Mouse (Mus musculus) CH12.LX (cell line): ENCODE results near the gene Bcr. TPM values are rescaled to one million over a fixed set of nuclear protein-coding genes. Genes with fewer than 3 reads are reported as not detected.

ENCODE experiments used
- DNase-seq: peaks from one replicate; pipeline ENCODE4 v3.0.0-alpha.2; 2013; ENCODE audit errors: extremely low read depth
- H3K27ac ChIP-seq: 2 replicates; pipeline ENCODE4 v1.5.1; 2012; ENCODE audit warnings: low read depth, mild to moderate bottlenecking, control low read depth, moderate library complexity; ENCODE audit not compliant: insufficient read depth
- H3K27me3 ChIP-seq: replicated peaks from 2 replicates; pipeline ENCODE3; 2012; ENCODE audit warnings: inconsistent platforms
- H3K36me3 ChIP-seq, 2 experiments: replicated peaks in 1 of 2; 2 replicates each; pipeline versions ENCODE3 to v1.6.1; 2012; ENCODE audit warnings: inconsistent platforms in 1 of 2, low read length in 1 of 2, mild to moderate bottlenecking in 1 of 2, mixed read lengths in 1 of 2, moderate library complexity in 1 of 2; ENCODE audit not compliant: control insufficient read depth in 1 of 2, insufficient read depth in 1 of 2
- H3K4me1 ChIP-seq, 2 experiments: 2 replicates each; pipeline ENCODE4 v1.6.1; 2012; ENCODE audit warnings: inconsistent platforms in 1 of 2, moderate library complexity in 1 of 2; ENCODE audit not compliant: insufficient read depth in 2 of 2, control insufficient read depth in 1 of 2
- H3K4me2 ChIP-seq: 2 replicates; pipeline ENCODE4 v1.6.1; 2012; ENCODE audit warnings: low read depth, mild to moderate bottlenecking, control low read depth; ENCODE audit not compliant: poor library complexity, insufficient read depth, severe bottlenecking
- H3K4me3 ChIP-seq, 3 experiments: fragments of 150-350 bp in 1 of 3; sonication (generic) in 1 of 3; replicated peaks in 1 of 3; 2 replicates each; pipeline versions ENCODE3 to v1.5.1; 2011 to 2012; ENCODE audit warnings: low read depth in 2 of 3, low read length in 2 of 3, mild to moderate bottlenecking in 2 of 3, moderate library complexity in 2 of 3, control low read depth in 1 of 3, improper control_type of control experiment in 1 of 3, inconsistent platforms in 1 of 3, mixed read lengths in 1 of 3; ENCODE audit not compliant: poor library complexity in 1 of 3
- H3K79me2 ChIP-seq: replicated peaks from 2 replicates; pipeline ENCODE4 v1.6.1; 2012; ENCODE audit warnings: mild to moderate bottlenecking, moderate library complexity; ENCODE audit not compliant: control insufficient read depth, poor library complexity, insufficient read depth, severe bottlenecking; ENCODE audit errors: extremely low read depth
- H3K9ac ChIP-seq: 2 replicates; pipeline ENCODE4 v1.6.1; 2012; ENCODE audit warnings: low read depth, mild to moderate bottlenecking, control low read depth, moderate library complexity; ENCODE audit not compliant: insufficient read depth
- H3K9me3 ChIP-seq: replicated peaks from 2 replicates; pipeline ENCODE3; 2012; ENCODE audit warnings: low read length, inconsistent platforms, mixed read lengths
- BHLHE40 ChIP-seq: IDR thresholded peaks from 2 replicates; pipeline ENCODE4 v1.6.1; 2011; ENCODE audit warnings: mild to moderate bottlenecking, low read depth, low read length, improper control_type of control experiment
- CHD1 ChIP-seq: IDR thresholded peaks from 2 replicates; pipeline ENCODE4 v1.6.1; 2012; ENCODE audit warnings: low read depth, low read length, improper control_type of control experiment, inconsistent platforms
- CHD2 ChIP-seq: IDR thresholded peaks from 2 replicates; pipeline ENCODE4 v1.6.1; 2011; ENCODE audit warnings: low read length, improper control_type of control experiment
- CTCF ChIP-seq, 2 experiments: IDR thresholded peaks in 1 of 2; conservative IDR thresholded peaks in 1 of 2; 2 replicates each; pipeline ENCODE4 v1.5.1; 2011 to 2012; ENCODE audit warnings: low read depth in 2 of 2, low read length in 2 of 2, improper control_type of control experiment in 1 of 2, inconsistent platforms in 1 of 2, mild to moderate bottlenecking in 1 of 2, moderate library complexity in 1 of 2
- E2F4 ChIP-seq: IDR thresholded peaks from 2 replicates; pipeline ENCODE4 v1.6.1; 2011; ENCODE audit warnings: low read depth, low read length, improper control_type of control experiment; ENCODE audit not compliant: insufficient replicate concordance
- ELF1 ChIP-seq: IDR thresholded peaks from 2 replicates; pipeline ENCODE4 v1.6.1; 2014; ENCODE audit warnings: low read depth, mild to moderate bottlenecking, inconsistent platforms, low read length, improper control_type of control experiment
- EP300 ChIP-seq: IDR thresholded peaks from 2 replicates; pipeline ENCODE4 v1.6.1; 2011; ENCODE audit warnings: low read length, improper control_type of control experiment
- ETS1 ChIP-seq: conservative IDR thresholded peaks from 2 replicates; pipeline ENCODE4 v1.6.1; 2012; ENCODE audit warnings: low read depth, mild to moderate bottlenecking, inconsistent platforms, low read length, improper control_type of control experiment, moderate library complexity
- GABPA ChIP-seq: IDR thresholded peaks from 2 replicates; pipeline ENCODE4 v1.6.1; 2012; ENCODE audit warnings: low read depth, low read length, improper control_type of control experiment, inconsistent platforms; ENCODE audit not compliant: insufficient replicate concordance
- HCFC1 ChIP-seq: IDR thresholded peaks from 2 replicates; pipeline ENCODE4 v1.6.1; 2012; ENCODE audit warnings: low read depth, mild to moderate bottlenecking, inconsistent platforms, low read length, improper control_type of control experiment
- IRF4 ChIP-seq: IDR thresholded peaks from 2 replicates; pipeline ENCODE4 v1.6.1; 2014; ENCODE audit warnings: low read depth, mild to moderate bottlenecking, inconsistent platforms, low read length, improper control_type of control experiment
- JUN ChIP-seq: IDR thresholded peaks from 2 replicates; pipeline ENCODE4 v1.6.1; 2011; ENCODE audit warnings: low read depth, mild to moderate bottlenecking, low read length, improper control_type of control experiment, moderate library complexity; ENCODE audit not compliant: insufficient read depth
- JUND ChIP-seq: conservative IDR thresholded peaks from 2 replicates; pipeline ENCODE4 v1.6.1; 2011; ENCODE audit warnings: low read depth, low read length, improper control_type of control experiment
- KAT2A ChIP-seq: IDR thresholded peaks from 2 replicates; pipeline ENCODE4 v1.6.1; 2012; ENCODE audit warnings: low read length, improper control_type of control experiment, inconsistent platforms; ENCODE audit not compliant: insufficient replicate concordance
- MAFK ChIP-seq: IDR thresholded peaks from 2 replicates; pipeline ENCODE4 v1.6.1; 2011; ENCODE audit warnings: low read length, improper control_type of control experiment; ENCODE audit not compliant: insufficient replicate concordance
- MAX ChIP-seq: IDR thresholded peaks from 2 replicates; pipeline ENCODE4 v1.6.1; 2011; ENCODE audit warnings: low read length, improper control_type of control experiment
- MAZ ChIP-seq: IDR thresholded peaks from 2 replicates; pipeline ENCODE4 v1.6.1; 2012; ENCODE audit warnings: low read depth, mild to moderate bottlenecking, inconsistent platforms, low read length, improper control_type of control experiment, moderate library complexity
- MEF2A ChIP-seq: IDR thresholded peaks from 2 replicates; pipeline ENCODE4 v1.6.1; 2014; ENCODE audit warnings: low read depth, mild to moderate bottlenecking, inconsistent platforms, low read length, improper control_type of control experiment, borderline replicate concordance
- MXI1 ChIP-seq: IDR thresholded peaks from 2 replicates; pipeline ENCODE4 v1.6.1; 2011; ENCODE audit warnings: mild to moderate bottlenecking, low read depth, low read length, improper control_type of control experiment
- MYC ChIP-seq: IDR thresholded peaks from 2 replicates; pipeline ENCODE4 v1.6.1; 2011; ENCODE audit warnings: low read depth, mild to moderate bottlenecking, improper control_type of control experiment, low read length
- NELFE ChIP-seq: IDR thresholded peaks from 2 replicates; pipeline ENCODE4 v1.6.1; 2011; ENCODE audit warnings: low read depth, low read length, improper control_type of control experiment
- RAD21 ChIP-seq: IDR thresholded peaks from 2 replicates; pipeline ENCODE4 v1.6.1; 2011; ENCODE audit warnings: low read depth, mild to moderate bottlenecking, low read length, improper control_type of control experiment, moderate library complexity
- RCOR1 ChIP-seq: conservative IDR thresholded peaks from 2 replicates; pipeline ENCODE4 v1.6.1; 2012; ENCODE audit warnings: low read depth, mild to moderate bottlenecking, inconsistent platforms, low read length, improper control_type of control experiment
- SIN3A ChIP-seq: IDR thresholded peaks from 2 replicates; pipeline ENCODE4 v1.6.1; 2012; ENCODE audit warnings: low read length, improper control_type of control experiment, inconsistent platforms
- SMC3 ChIP-seq: IDR thresholded peaks from 2 replicates; pipeline ENCODE4 v1.6.1; 2011; ENCODE audit warnings: low read depth, low read length, improper control_type of control experiment
- TBP ChIP-seq: conservative IDR thresholded peaks from 2 replicates; pipeline ENCODE4 v1.6.1; 2011; ENCODE audit warnings: low read depth, low read length, improper control_type of control experiment
- TCF12 ChIP-seq: IDR thresholded peaks from 2 replicates; pipeline ENCODE4 v1.6.1; 2014; ENCODE audit warnings: low read depth, mild to moderate bottlenecking, inconsistent platforms, low read length, improper control_type of control experiment
- UBTF ChIP-seq: IDR thresholded peaks from 2 replicates; pipeline ENCODE4 v1.6.1; 2012; ENCODE audit warnings: low read depth, mild to moderate bottlenecking, inconsistent platforms, low read length, improper control_type of control experiment, moderate library complexity
- USF1 ChIP-seq: IDR thresholded peaks from 2 replicates; pipeline ENCODE4 v1.6.1; 2014; ENCODE audit warnings: low read depth, mild to moderate bottlenecking, inconsistent platforms, low read length, improper control_type of control experiment
- ZC3H11A ChIP-seq: IDR thresholded peaks from 2 replicates; pipeline ENCODE4 v1.6.1; 2012; ENCODE audit warnings: low read depth, mild to moderate bottlenecking, inconsistent platforms, low read length, improper control_type of control experiment
- dilution Hi-C: fragments of 300-500 bp; cut with MboI; formaldehyde crosslinking; loops from 2 replicates; pipeline ENCODE4 v1.14.3; 2020; ENCODE audit warnings: low sequenced_read_pairs; ENCODE audit not compliant: extremely low pct_unique_long_range_greater_than_20kb, extremely low pct_ligation_motif_present
- in situ Hi-C: fragments of 300-500 bp; cut with MboI; formaldehyde crosslinking; loops from 3 replicates; pipeline ENCODE4 v1.14.3; 2019; ENCODE audit warnings: low sequenced_read_pairs, low pct_ligation_motif_present, low pct_unique_long_range_greater_than_20kb, mixed read lengths
- polyA plus RNA-seq: library from polyadenylated mRNA; unstranded; fragments of >175 nt; gene quantifications from 2 replicates; pipeline ENCODE4 v1.2.1, GENCODE M21; 2012; ENCODE audit warnings: low read depth; ENCODE audit not compliant: insufficient read length
- total RNA-seq, 2 experiments: library from RNA; depleted of rRNA; stranded (reverse); fragments of 300-350 nt in 1 of 2; fragments of >200 nt in 1 of 2; gene quantifications; 2 replicates each; pipeline ENCODE4 v1.2.3; 2012 to 2014

Gene Bcr
- total and polyA plus RNA-seq, 3 experiments, result 4.0 to 22.1 (median 20.0) TPM

GRCm38 (mm10) chr10:75120176-75120575 is 59.8 kb downstream of the Bcr start:
- in situ Hi-C loops, result no loop called here
- H3K4me2 ChIP-seq, result peak overlapping the region; percentile 53

GRCm38 (mm10) chr10:75121028-75121427 is 60.6 kb downstream of the Bcr start:
- Histone ChIP-seq H3K4me3 (no peak overlapping the region), H3K79me2 (no peaks in the 10 kb centered on the region), H3K4me2 (peak overlapping the region; percentile 68), H3K27me3 (no peaks in the 10 kb centered on the region), H3K36me3 (peaks cover 7 to 39% of the 10 kb centered on the region in 2 experiments), H3K4me1 (peaks cover 48 to 99% of the 10 kb centered on the region in 2 experiments), H3K9ac (peak overlapping the region; percentile 31; the same call in 1 of the 2 replicates), H3K27ac (peak overlapping the region; percentile 81), H3K9me3 (no peaks in the 10 kb centered on the region)
- DNase-seq, result peak; percentile 97
- dilution Hi-C loops (no loop called here), in situ Hi-C loops (no loop called here)
- no peak for TF ChIP-seq GABPA
- peak; percentile 65; the same call in 1 of the 2 replicates for TF ChIP-seq MEF2A
- no peak for TF ChIP-seq KAT2A
- TF ChIP-seq JUN, result peak; percentile 97
- no peak for TF ChIP-seq CTCF (conservative IDR thresholded peaks at IDR 0.05 in 1 of 2, IDR thresholded peaks at IDR 0.05 in 1 of 2; ENCODE audit: low read depth in 2 of 2, low read length in 2 of 2)
- TF ChIP-seq JUND, result peak; percentile 91
- TF ChIP-seq ETS1, result peak; percentile 99
- TF ChIP-seq SIN3A, result peak; percentile 72; the same call in 1 of the 2 replicates
- TF ChIP-seq ZC3H11A, result no peak
- no peak; the same call in 1 of the 2 replicates for TF ChIP-seq HCFC1
- no peak for TF ChIP-seq MAX
- TF ChIP-seq CHD2, result no peak
- TF ChIP-seq RAD21, result no peak; the same call in 1 of the 2 replicates
- TF ChIP-seq UBTF, result no peak
- no peak for TF ChIP-seq NELFE
- no peak; the same call in 1 of the 2 replicates for TF ChIP-seq SMC3
- 0 out of 2 replicates have a peak, but pooled peaks have one; percentile 28 for TF ChIP-seq TBP
- TF ChIP-seq MAFK, result no peak
- no peak for TF ChIP-seq E2F4
- TF ChIP-seq TCF12, result peak; percentile 92
- no peak; the same call in 1 of the 2 replicates for TF ChIP-seq ELF1

More at GRCm38 (mm10) chr10:75120176-75120575, 59.8 kb downstream of the Bcr start:
- peak overlapping the region; percentile 81 for H3K27ac ChIP-seq
- dilution Hi-C loops, result no loop called here
- TF ChIP-seq ETS1 (peak; percentile 76), NELFE (no peak), KAT2A (no peak), MYC (no peak), JUND (no peak; the same call in 1 of the 2 replicates), ZC3H11A (no peak), HCFC1 (no peak; the same call in 1 of the 2 replicates), BHLHE40 (peak; percentile 54; the same call in 1 of the 2 replicates), UBTF (no peak), EP300 (peak; percentile 75), CTCF (conservative IDR thresholded peaks at IDR 0.05 in 1 of 2, IDR thresholded peaks at IDR 0.05 in 1 of 2; ENCODE audit: low read depth in 2 of 2, low read length in 2 of 2) (no peak), USF1 (no peak), TBP (0 out of 2 replicates have a peak, but pooled peaks have one; percentile 32), SIN3A (peak; percentile 26; the same call in 1 of the 2 replicates), CHD1 (no peak), SMC3 (no peak), MAFK (no peak), MEF2A (peak; percentile 30; the same call in 1 of the 2 replicates), ELF1 (0 out of 2 replicates have a peak, but pooled peaks have one; percentile 20), MAZ (0 out of 2 replicates have a peak, but pooled peaks have one; percentile 41), IRF4 (peak; percentile 75), MXI1 (peak; percentile 87), E2F4 (no peak), RCOR1 (no peak), MAX (no peak), GABPA (no peak), TCF12 (0 out of 2 replicates have a peak, but pooled peaks have one; percentile 40)
- no peak overlapping the region for H3K4me3 ChIP-seq
- DNase-seq, result peak; percentile 61
- no peaks in the 10 kb centered on the region for H3K27me3 ChIP-seq
- peaks cover 48 to 99% of the 10 kb centered on the region in 2 experiments for H3K4me1 ChIP-seq
- no peaks in the 10 kb centered on the region for H3K9me3 ChIP-seq
- peak overlapping the region; percentile 31; the same call in 1 of the 2 replicates for H3K9ac ChIP-seq
- peaks cover 4 to 33% of the 10 kb centered on the region in 2 experiments for H3K36me3 ChIP-seq
- no peaks in the 10 kb centered on the region for H3K79me2 ChIP-seq
